Mouse (Mus musculus) brain, embryonic 18.5 days (tissue): Measurements from ENCODE around the gene Polr2h.

Source experiments
- DNase-seq: peaks from one replicate; pipeline ENCODE4 v3.0.0-alpha.2; 2012; ENCODE audit warnings: low read depth, low spot score

The Polr2h gene

DNA sequence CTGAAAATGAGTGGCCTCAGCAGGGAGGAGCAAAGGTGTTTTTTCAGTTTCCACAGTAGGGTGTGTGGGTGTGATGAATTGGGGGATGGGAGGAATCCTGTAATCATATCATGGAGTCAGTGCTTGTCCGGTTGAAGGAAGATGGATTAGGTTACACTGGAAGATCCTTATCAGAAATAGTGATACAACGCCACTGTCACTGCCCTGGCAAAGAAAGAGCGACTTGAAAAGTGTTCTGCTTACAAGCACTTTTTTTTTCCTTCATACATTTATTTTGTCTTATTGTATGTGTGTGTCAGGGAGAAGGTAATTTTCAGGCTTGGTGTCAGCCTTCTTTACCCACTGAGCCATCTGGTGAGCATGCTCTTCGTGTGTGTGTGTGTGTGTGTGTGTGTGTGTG is 5.3 kb downstream of the Polr2h start:
- DNase-seq = no peak

DNA sequence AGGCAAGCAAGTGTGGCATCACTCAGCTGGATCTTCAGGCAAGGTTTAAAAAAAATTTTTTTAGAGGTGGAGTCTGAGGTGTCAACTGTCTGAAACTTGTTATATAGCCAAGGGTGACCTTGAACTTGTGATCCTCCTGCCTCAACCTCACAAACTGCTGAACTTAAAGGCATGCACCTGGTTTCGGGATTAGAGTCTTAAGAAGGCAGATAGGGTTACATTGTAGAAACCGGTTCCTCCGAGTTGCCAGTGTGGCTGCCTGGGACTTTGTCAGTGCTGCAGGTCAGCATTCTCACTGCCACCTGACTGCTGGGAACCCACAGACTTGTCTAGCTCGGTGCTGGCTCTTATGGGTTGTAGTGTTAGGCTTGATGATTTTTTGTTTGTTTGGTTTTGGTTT is 5.8 kb downstream of the Polr2h start:
- no peak for DNase-seq

DNA sequence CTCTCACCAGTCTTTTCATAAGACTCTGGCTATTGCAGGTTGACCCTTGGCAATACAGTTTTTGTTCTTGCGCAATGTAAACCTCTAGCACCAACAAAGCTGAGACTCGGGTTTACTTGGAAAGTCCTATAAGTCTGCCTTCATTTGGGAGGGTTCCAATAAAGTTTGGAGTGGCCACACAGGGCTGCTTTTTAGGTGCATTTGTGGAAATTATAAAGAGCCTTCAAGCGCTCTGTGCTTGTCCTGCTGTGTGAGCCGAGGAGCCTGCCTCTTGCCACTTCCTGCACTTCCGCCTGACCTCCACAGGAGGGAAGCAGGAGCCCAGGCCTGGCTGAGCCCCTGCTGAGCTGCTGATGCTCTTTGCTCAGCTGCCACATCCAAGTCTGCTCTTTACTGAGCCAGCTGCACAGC is 6.9 kb downstream of the Polr2h start:
- DNase-seq = no peak

DNA sequence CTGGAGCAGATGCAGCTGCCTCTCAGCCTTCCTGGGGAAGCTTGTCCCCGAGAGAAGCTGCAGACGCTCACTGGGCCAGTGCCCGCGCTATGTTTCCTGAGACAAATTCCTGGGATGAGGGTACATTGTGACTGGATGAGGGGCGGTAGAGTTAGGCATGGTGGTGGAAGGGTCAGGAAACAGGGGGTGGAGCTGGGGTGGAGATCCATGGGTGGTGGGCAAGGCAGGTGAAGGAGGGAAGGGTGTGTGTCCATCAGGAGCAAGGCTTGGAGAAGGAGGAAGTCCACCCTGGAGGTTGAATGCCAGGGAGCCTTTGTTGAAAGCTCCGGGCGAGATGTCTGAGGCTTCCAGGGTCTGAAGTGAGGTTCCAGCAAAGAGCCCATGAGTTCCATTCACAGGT is 7.9 kb downstream of the Polr2h start:
- no peak for DNase-seq

DNA sequence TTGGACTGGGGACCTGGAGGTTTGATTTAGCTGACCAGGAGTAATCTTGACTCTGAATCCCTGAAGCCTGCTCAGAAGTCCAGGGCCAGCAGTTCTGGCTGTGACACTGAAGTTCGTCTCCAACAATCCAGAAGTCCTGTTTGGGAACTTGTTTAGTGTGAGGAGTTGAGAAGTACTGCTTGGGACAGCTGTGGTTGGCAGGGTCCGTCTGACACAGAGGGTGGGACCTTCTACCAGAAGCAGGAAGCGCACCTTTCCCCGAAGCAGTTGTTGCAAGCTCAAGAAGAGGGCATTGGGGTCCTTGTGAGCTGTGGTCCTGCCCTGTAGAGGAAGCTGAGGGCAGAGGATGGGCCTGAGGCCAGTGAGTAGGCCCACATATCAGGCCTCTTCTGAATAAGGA is 8.3 kb downstream of the Polr2h start:
- DNase-seq = no peak

DNA sequence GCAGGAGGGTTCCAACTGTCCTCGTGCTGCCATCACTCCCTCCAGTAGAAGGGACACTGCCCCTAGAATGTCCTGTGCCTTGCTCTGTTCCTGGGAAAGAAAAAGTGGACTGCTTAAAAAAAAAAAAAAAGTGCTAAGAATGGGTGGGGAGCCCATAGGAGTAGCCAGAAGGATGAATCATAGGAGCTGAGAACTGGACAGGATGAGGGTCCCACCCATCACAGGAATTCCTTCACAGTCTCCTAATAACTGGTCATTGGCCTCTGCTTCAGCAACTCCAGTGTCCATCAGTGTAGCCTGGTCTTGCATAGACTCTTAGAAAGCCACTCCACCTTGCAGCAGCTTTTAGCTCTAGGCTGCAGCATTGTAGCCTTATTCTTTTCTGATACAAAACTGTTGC is 8.9 kb downstream of the Polr2h start:
- no peak for DNase-seq

DNA sequence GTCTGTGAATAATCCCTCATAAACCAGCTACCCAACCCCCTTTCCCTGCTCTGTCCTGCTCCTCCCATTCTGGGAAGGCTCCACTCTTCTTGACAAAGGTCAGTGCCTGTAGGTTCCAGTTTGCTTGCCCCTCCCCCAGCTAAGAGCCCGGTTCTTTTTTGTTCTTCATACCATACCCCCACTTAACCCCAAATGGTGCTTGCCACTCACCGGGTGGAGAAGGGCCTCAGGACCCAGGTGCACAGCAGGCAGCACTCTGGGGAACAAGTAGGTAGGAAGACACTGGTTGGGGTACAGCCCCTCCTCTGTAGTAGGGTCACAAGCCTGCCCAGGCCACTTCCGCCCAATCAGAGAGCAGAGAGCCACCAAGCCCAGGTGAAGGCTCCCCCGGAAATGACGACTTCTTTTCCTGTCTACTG is 12.8 kb downstream of the Polr2h start:
- no peak for DNase-seq

DNA sequence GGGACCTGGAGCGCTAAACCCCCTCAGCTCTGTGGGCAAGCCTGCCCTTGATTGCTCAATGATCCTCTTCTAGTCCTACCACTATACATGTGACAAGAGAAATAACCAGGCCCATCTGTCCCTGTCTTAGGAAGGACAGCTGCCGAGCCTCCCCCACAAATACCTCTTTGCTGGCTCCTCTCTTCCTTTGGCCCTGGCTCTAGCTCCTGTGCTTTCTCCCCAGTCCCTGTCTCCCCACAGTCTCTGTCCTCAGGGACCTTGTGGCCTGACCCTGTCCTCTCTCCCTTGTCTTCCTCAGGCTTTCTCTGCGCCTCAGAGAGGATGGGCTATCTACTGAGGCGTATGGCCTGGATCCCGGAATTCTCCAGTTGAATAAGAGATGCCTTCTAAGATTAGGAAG is 14.2 kb downstream of the Polr2h start:
- no peak for DNase-seq

DNA sequence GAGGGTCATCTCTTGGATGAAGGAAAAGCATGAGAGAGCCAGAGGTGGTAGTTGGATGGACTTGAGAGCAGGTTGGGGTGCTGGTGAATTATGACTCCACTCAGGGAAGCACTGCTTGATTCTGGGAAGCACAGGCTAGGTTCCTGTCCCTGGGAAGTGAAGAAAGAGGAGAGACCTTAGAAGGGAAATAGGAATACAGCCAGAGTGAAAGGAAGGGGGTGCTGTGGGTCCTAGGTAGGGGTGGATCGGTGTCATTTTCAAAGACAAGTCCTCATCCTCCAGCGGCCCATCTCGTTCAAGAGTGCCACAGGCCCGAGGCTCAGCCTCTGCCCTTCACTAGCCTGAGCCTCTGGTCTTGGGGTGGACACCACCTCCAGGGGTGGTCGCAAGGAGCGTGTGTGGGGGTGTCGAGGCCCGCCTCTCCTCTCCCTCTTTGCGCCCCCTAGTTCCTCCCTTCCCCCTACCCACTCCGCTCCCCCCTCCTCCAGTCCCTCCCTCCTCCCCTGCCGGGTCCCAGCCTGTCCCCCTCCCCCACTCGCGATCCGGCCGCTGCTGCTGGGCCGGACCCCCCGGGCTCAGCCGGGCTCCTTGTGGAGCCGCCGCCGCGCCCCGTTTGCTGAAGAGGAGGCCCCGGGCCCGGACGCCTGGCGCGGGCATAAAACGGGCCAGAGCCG is 14.9 kb downstream of the Polr2h start:
- DNase-seq = no peak

DNA sequence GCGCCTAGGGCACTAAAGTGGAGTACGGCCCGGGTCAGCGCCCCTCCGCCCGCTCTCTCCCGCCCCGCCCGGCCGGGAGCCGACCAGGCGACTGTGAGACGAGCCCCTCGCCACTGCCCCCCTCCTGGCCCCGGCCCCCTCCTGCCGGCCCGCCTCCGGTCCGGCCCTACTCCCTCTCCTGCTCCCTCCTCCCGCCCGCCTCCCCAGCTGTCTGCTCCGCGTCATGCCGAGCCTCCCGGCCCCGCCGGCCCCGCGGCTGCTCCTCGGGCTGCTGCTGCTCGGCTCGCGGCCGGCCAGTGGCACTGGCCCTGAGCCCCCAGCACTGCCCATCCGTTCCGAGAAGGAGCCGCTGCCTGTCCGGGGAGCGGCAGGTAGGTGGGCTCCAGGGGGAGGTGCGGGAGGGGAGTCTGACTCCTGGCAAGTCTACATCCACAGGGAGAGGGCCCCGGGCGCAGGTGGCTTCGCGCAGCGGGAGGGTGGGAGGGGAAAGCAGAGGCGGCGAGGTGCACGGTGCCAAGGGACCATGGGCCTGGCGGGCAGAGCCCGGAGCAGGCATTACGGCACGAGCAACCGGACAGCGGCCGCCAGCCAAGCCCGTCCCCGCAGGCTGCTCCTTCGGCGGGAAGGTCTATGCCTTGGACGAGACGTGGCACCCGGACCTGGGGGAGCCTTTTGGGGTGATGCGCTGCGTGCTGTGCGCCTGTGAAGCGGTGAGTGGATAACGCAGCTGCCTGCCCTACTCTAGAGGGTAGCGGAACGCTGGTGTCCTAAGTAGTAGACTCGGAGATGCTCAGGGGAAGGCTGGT is 15.7 kb downstream of the Polr2h start, which contains the start of gene Chrd:
Gene Chrd (plus strand): TSS at position 203 of the 806 bp plus-strand sequence.
- no peak for DNase-seq

DNA sequence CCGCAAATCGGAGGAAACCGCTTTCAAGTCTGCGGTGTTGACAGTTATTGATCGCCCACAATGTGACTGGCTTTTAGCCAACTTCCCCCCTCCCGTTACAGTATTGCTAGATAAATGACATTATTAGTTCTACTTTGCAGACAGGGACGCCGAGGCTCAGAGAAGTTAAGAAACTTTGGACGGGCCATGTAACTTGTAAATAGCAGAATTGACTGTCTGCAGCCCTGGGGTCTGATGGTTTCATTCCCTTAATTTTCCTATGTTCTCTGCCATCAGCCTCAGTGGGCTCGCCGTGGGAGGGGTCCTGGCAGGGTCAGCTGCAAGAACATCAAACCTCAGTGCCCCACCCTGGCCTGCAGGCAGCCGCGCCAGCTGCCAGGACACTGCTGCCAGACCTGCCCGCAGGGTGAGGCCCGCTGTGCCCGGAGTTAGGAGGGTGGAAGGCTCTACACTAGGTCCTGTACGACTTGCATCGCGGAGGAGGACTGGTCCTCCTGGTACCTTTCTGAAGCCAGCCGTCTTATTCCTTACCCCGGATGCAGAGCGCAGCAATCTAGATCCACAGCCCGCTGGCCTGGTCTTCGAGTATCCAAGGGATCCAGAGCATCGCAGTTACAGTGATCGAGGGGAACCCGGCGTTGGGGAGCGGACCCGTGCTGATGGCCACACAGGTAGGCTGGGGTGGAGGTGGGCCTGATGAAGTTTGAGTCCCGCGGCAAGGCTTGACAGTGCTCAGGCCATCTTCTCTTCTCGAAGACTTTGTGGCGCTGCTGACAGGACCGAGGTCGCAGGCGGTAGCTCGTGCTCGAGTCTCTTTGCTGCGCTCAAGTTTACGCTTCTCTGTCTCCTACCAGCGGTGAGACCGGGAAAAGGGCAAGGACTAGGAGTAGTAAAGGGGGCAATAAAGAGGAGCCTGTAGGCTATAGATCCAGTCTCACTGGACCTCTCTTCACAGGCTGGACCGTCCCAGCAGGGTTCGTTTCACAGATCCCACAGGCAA is 16.6 kb downstream of the Polr2h start, which contains the start of gene Thpo:
Gene Thpo (minus strand): TSS at position 781 of the 1,000 bp plus-strand sequence.
- no peak for DNase-seq

DNA sequence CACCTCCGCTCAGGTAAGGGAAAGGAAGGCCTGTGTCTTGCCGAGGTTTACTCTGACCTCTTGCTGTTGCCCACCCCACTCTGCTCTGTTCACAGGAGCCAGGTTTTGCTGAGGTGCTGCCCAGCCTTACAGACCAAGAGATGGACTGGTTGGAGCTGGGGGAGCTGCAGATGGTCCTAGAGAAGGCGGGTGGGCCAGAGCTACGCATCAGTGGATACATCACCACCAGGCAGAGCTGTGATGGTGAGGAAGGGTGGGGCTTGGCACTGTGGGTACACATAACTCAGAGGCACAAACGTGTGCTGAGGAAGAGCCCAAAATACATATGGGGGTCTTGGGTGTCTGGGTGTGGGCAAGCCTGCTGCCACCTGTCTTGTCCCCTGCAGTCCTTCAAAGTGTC is 18.2 kb downstream of the Polr2h start:
- no peak for DNase-seq

DNA sequence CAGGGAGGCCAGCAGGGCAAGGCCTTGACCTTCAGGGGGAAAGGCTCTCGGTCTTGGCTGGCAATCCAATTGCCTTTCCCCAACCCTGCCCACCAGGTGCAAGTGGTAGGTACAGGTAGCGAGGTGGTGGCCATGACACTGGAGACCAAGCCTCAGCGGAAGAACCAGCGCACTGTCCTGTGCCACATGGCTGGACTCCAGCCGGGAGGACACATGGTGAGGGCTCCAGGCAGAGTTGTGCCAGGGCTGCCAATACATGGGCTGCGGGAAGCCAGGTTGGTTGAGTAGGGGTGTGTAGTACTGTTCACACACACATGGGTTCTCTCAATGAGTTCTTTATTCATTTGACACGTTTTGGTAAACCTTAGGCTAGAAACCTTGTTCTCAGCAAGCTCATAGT is 18.7 kb downstream of the Polr2h start:
- DNase-seq = no peak

DNA sequence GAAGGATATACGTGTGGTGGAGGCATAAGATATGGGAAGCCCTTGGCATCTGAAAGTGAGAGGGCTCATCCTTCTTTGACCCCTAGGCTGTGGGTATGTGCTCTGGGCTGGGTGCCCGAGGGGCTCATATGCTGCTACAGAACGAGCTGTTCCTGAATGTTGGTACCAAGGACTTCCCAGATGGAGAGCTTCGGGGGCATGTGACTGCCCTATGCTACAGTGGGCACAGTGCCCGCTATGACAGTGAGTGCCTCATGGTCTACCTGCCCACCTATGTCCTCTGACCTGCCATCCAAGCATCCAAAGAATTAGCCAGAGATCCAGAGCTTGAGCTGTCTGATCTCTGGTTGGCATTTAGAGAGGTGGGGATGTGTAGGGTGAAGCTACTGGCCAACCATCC is 19.4 kb downstream of the Polr2h start:
- no peak for DNase-seq

DNA sequence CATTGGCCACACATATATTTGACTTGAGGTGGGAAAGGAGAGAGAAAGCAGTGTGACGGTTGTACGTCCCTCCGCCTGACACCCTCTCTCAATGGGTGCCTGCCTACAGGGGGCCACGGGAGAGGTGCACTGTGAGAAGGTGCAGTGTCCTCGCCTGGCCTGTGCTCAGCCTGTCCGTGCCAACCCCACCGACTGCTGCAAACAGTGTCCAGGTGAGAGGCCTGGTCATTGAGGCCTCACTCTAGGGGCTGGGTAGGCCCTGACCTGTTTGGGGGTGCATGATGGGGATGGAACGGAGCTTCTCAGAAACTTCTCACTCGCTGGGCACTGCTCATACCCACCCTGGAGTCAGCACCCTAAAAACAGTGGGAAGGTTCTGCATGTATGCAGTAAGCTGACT is 22.4 kb downstream of the Polr2h start:
- no peak for DNase-seq

DNA sequence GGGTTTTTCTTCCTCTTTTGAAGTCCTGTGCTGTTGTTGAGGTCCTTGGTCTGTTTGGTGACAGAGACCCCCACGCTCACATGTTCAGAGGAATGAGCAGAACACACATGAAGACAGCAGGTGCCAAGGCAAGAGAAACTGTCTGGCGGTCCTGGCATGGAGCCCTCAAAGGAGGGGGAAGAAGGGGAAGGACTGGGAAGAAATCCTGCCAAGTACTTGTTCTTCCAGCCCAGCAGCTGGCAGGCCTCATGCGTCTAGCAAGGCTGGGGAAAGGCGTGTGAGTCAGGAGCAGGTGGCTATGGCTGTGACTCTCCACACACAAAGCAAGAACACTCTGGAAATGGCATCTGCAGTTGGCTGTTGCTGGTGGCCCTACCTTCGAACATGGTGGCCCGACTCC is 29.2 kb downstream of the Polr2h start:
- no peak for DNase-seq

DNA sequence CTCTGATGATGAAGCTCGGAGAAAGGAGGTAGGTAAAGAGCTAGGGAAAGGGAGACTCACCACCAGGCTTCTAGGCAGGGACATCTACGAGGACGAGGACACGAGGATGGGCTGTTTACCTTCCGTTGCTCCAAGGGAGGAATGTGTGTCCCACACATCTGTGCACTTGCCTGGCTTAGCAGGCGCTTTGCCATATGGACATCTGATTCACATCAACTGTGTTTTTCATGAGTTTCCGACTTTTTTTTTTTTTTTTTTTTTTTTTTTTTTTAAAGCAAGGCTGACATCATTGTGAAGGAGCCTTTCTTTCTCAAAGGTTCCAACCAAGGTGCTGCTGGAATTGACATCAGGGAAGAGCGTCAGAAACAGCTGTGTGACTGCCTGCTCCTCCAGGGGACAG is 33.1 kb downstream of the Polr2h start:
- DNase-seq = no peak

DNA sequence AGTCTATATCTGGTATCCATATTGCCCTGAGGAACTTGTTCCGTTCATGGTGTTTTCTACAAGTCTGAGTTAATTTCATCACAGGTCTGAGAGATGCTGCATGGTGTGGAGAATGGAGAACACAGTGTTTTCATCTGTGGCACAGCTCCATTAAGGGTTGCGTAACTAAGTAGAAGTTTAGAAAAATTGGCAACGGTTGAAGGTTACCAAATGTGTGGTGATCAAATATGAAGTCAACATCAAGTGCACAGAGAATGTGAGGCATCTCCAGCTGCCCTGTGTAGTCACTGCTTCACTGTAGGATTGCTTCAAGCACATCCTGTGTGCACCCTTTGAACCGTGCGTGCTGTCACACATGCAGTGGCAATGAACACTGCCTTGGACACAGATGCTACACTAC is 38.6 kb downstream of the Polr2h start:
- DNase-seq = no peak

DNA sequence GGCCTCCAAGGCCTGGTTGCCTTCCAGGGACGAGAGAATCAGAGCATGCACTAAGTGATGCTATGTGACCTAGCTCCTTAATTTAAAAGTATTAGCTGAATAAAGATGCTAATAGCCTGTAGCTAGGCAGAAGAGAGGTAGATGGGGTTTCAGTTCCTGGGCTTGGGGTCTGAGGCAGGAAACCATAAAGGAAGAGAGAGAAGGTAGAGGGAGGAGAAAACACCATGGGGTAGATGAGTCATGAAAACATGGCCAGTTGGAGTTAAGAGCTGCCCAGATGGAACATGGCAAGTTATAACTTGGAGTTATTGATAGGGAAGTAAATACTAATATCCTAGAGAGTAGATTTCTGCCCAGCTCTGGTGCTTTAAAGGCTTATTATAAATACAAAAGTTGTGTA is 39.9 kb downstream of the Polr2h start:
- no peak for DNase-seq

DNA sequence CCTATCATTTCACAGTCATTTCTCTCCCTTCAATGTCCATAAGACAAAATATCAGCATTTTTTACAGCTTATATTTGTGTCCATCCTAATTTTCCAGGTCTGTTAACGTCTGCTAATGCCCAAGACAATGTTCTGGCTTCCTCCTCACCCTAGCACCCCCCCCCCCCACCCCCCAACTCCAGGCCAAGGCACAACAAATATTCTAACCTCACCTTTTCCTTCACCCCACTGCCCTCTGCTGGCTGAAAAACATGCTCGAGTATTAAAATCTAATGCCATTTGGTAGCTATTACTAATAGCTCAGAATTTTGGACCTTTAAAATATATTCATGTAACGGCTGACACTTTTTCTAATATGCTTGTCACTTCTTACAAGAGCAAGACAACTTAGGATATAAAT is 44.2 kb downstream of the Polr2h start:
- no peak for DNase-seq

DNA sequence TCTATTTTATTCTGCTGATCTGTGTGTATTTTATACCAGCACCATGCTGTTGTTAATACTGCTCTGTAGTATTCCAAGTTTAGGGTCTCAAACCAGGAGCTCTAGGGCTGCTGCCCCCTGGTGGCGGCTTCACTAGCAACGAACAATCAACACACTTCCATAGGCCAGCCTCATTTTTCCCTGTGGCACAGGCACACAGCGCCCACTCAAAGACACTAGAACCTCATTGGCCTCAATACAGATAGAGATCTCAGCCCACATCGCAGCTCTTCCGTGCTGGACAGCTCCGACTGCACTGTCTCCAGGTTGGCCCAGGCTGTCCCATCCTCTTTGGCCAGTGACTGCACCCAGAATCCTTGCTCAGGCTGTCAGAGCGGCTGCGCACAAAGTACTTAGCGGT is 47.8 kb downstream of the Polr2h start:
- no peak for DNase-seq
